In the genomic region with DNA sequence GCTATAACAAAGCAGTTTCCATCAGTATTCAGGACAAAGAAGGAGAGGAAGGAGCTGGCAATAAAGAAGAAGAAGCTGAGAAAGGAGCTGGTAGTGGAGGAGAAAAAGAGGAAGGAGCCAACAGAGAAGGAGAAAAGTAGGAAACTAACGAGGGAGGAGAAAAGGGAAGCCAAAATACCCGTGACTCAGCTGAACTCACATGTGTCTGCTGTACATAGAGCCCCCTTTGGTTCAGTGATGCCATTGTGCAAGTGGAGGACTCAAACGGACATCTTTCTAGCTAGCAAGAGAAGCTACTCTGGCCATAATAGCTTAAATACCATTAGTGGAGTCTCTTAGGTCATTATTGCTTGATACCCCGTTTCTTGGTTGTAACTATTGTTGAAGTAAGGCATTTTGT, we compare ENCODE assay signal across 1 mouse cellular context. TPM values are rescaled to one million over a fixed set of nuclear protein-coding genes. Genes with fewer than 3 reads are reported as not detected.
"Had no signal": no experiment of that assay in that cellular context is flagged by ENCODE, and none has a peak within 500 bp of the region (broad histone marks: within the 10 kb centered on the region; RNA-seq: fewer than 3 reads in every experiment).

No protein-coding gene starts in this region.

RNA-seq across cellular contexts. Expression of gene Olfr92, which starts 11.5 kb away (rescaled TPM):
- total RNA-seq: neutrophil, adult 5-6 weeks had no signal

RNA-seq across cellular contexts. Expression of gene Olfr93, which starts 29.9 kb away (rescaled TPM):
- total RNA-seq: neutrophil, adult 5-6 weeks had no signal

RNA-seq across cellular contexts. Expression of gene Olfr91, which starts 33.3 kb away (rescaled TPM):
- total RNA-seq: neutrophil, adult 5-6 weeks had no signal

RNA-seq across cellular contexts. Expression of gene Olfr90, which starts 43.1 kb away (rescaled TPM):
- total RNA-seq: neutrophil, adult 5-6 weeks had no signal
